Mouse (Mus musculus): Measurements from ENCODE around the gene Irak1bp1. TPM values are rescaled to one million over a fixed set of nuclear protein-coding genes. Genes with fewer than 3 reads are reported as not detected.

Irak1bp1 gene
- total RNA-seq (2012; rRNA removed) = 10.0 and 10.4 TPM in 2 replicates
- 10 to 100 TPM in 1 of 2 experiments, not detected in 1; 14.1 TPM for polyA plus RNA-seq (2012; ENCODE audit: insufficient read depth in 1 of 2, insufficient read length in 2 of 2, low read depth in 1 of 2, low replicate concordance in 2 of 2, missing spikeins in 1 of 2)

DNA sequence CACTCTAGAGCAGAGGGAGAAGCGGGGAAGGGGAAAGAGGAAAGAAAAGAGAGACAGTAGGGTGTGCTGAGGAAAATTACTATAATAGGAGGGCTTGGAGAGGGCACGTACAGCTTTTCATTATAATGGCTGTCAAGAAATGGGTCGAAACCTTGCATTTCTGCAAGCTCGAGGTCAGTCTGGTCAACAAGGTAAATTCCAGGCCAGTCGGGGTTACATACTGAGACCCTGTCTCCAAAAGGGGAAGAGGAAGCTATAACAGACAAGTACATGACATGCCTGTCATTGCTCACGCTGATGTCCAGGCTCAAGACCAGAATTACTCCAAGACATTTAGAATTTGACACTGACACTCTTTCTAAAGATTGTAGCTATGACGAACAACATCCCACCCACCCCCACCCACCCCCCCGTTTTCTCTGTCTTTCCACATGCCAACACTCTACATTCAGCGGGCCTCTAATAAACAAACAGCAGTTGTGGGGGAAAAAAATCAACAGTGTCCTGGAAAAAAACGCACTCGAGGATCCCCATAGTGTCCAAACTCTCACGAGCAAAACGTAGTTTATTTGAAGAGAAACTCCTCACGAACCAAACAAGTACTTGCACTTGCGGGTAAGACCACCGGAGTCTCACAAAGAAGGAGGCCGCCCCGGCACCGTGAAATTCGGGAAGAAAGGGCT, at the start of gene Irak1bp1:
TSS of gene Irak1bp1 (plus strand) at position 534 of the 683 bp plus-strand sequence.
- DNase-seq (ENCODE audit: low read depth, low spot score) = peak; percentile 63

DNA sequence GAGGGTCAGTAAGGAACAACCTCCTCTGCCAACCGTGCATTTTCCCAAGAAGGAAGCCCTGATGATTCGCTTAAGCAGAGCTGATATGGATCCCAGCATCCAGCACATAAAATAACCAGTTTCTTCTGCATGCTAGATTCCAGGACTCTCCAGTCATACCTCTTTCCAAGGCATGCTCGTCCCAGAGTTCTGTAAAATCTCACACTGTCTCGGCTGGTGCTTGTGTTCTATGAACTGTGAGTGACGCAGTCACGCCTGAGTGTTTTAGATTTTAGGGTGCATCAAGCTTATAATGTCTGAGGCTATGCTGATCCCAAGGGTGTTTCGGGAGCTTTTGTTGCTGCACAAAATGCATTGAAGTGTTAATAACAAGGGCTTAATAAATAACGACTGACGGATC, 41.0 kb upstream of the Irak1bp1 start:
- Histone ChIP-seq H3K4me3 (ENCODE audit: control insufficient read depth in 1 of 2, insufficient read depth in 1 of 2, low read depth in 2 of 2, low read length in 2 of 2) (no peak overlapping the region), H3K9me3 (replicated peaks; ENCODE audit: insufficient read depth, low read length) (no peaks in the 10 kb centered on the region), H3K4me1 (ENCODE audit: control insufficient read depth in 1 of 2, insufficient read depth in 2 of 2, low read length in 2 of 2) (peaks cover 0 to 10% of the 10 kb centered on the region in 2 experiments; a peak in 3 of 4 replicates), H3K27me3 (ENCODE audit: control insufficient read depth in 1 of 2, insufficient read depth in 2 of 2, low read length in 2 of 2) (no peaks in the 10 kb centered on the region), H3K9ac (ENCODE audit: control insufficient read depth, low read depth, low read length, poor library complexity, severe bottlenecking) (no peak overlapping the region), H3K27ac (ENCODE audit: control insufficient read depth, low read depth, low read length) (no peak overlapping the region), H3K36me3 (ENCODE audit: control insufficient read depth in 1 of 2, insufficient read depth in 2 of 2, low read length in 2 of 2) (peaks cover 0 to 18% of the 10 kb centered on the region in 2 experiments; a peak in 2 of 4 replicates), H3K79me2 (ENCODE audit: control insufficient read depth, insufficient read depth, low read length, poor library complexity) (no peaks in the 10 kb centered on the region)
- no peak for DNase-seq (ENCODE audit: low read depth, low spot score)
- no peak for TF ChIP-seq GATA1 (IDR thresholded peaks at IDR 0.05; ENCODE audit: low read depth, low read length)
- no peak for TF ChIP-seq CTCF (IDR thresholded peaks at IDR 0.05 in 2 of 3, conservative IDR thresholded peaks at IDR 0.05 in 1 of 3; ENCODE audit: control insufficient read depth in 1 of 3, insufficient read depth in 1 of 3, low read depth in 2 of 3, low read length in 3 of 3, poor library complexity in 1 of 3, severe bottlenecking in 1 of 3)
- TF ChIP-seq POLR2AphosphoS5 (IDR thresholded peaks at IDR 0.05; ENCODE audit: borderline replicate concordance, low read depth, low read length) = no peak
- no peak for TF ChIP-seq POLR2AphosphoS2 (IDR thresholded peaks at IDR 0.05; ENCODE audit: low read length)
- TF ChIP-seq GABPA (IDR thresholded peaks at IDR 0.05; ENCODE audit: low read depth, low read length) = no peak
- no peak for TF ChIP-seq TCF12 (IDR thresholded peaks at IDR 0.05; ENCODE audit: low read depth, low read length)
- TF ChIP-seq ZC3H11A (IDR thresholded peaks at IDR 0.05; ENCODE audit: low read depth, low read length) = no peak
- no peak for TF ChIP-seq MAX (IDR thresholded peaks at IDR 0.05; ENCODE audit: low read length)
- no peak for TF ChIP-seq MYB (IDR thresholded peaks at IDR 0.05; ENCODE audit: low read depth, low read length)
- TF ChIP-seq TAL1 (IDR thresholded peaks at IDR 0.05; ENCODE audit: low read length) = no peak
- TF ChIP-seq ZKSCAN1 (IDR thresholded peaks at IDR 0.05; ENCODE audit: low read depth, low read length) = no peak
- TF ChIP-seq BHLHE40 (IDR thresholded peaks at IDR 0.05; ENCODE audit: borderline replicate concordance, low read depth, low read length) = no peak
- TF ChIP-seq SMC3 (IDR thresholded peaks at IDR 0.05; ENCODE audit: low read depth, low read length) = no peak
- no peak for TF ChIP-seq EP300 (IDR thresholded peaks at IDR 0.05; ENCODE audit: low read depth in 1 of 2, low read length in 2 of 2)
- no peak for TF ChIP-seq MAZ (IDR thresholded peaks at IDR 0.05; ENCODE audit: low read depth, low read length)

More for the DNA sequence above, at the start of gene Irak1bp1:
- H3K27me3 ChIP-seq (ENCODE audit: control insufficient read depth in 1 of 2, insufficient read depth in 2 of 2, low read length in 2 of 2) = no peaks in the 10 kb centered on the region
- peaks cover 0 to 7% of the 10 kb centered on the region in 2 experiments; a peak in 2 of 4 replicates for H3K36me3 ChIP-seq (ENCODE audit: control insufficient read depth in 1 of 2, insufficient read depth in 2 of 2, low read length in 2 of 2)
- peak within 1 kb of the TSS; percentile 91 for H3K9ac ChIP-seq (ENCODE audit: control insufficient read depth, low read depth, low read length, poor library complexity, severe bottlenecking)
- H3K79me2 ChIP-seq (ENCODE audit: control insufficient read depth, insufficient read depth, low read length, poor library complexity) = peaks cover 8% of the 10 kb centered on the region
- TF ChIP-seq ETS1 (IDR thresholded peaks at IDR 0.05; ENCODE audit: low read depth, low read length) = no peak
- H3K9me3 ChIP-seq (replicated peaks; ENCODE audit: insufficient read depth, low read length) = no peaks in the 10 kb centered on the region
- peak within 1 kb of the TSS; percentile 78 for H3K27ac ChIP-seq (ENCODE audit: control insufficient read depth, low read depth, low read length)
- H3K4me3 ChIP-seq (ENCODE audit: control insufficient read depth in 1 of 2, insufficient read depth in 1 of 2, low read depth in 2 of 2, low read length in 2 of 2) = peak within 1 kb of the TSS; percentile 86 to 94
- H3K4me1 ChIP-seq (ENCODE audit: control insufficient read depth in 1 of 2, insufficient read depth in 2 of 2, low read length in 2 of 2) = peaks cover 3 to 4% of the 10 kb centered on the region in 2 experiments; a peak in 3 of 4 replicates

Measured in MEL (cell line).